8 mouse cellular contexts compared by ENCODE assay signal in the genomic region with DNA sequence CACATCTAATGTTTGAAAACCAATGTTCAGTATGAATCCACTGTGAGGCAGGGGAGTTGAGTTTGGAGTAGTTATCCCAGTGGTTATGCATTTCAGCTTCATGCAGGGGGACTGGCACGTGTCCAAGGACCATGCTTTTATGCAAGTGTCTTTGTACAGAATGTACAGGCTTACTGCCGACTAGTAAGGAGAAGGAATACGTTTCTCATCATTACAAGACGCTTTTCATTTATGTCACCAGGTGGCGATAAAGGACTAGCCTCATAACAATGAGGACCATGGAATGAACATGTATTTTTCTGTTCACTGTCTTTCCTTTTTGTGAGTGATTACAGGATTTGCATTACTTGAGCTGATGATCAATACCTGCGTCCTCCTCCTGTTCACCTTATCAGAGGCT.
A peak's percentile ranks its signal among the peaks of the same experiment; 100 is the strongest.
DNase-seq lines count a peak whose midpoint lies in the region; ATAC-seq lines count a peak whose summit lies in the region.

No protein-coding gene starts in this region.

- no peak overlapping the region for H3K9ac ChIP-seq in midbrain, embryonic 11.5 days (ENCODE audit: low read length)
- H3K9ac ChIP-seq in forebrain, embryonic 13.5 days = no peak overlapping the region
- no peak overlapping the region for H3K9ac ChIP-seq in kidney, embryonic 15.5 days
- H3K9ac ChIP-seq in limb, embryonic 13.5 days = no peak overlapping the region
- H3K9ac ChIP-seq in neural tube, embryonic 11.5 days (ENCODE audit: low read length) = no peak overlapping the region

- no peaks in the 10 kb centered on the region for H3K27me3 ChIP-seq in midbrain, embryonic 11.5 days (ENCODE audit: control insufficient read depth, insufficient read depth, low read length)
- H3K27me3 ChIP-seq in midbrain, embryonic 10.5 days (ENCODE audit: low read depth, poor library complexity, severe bottlenecking) = no peaks in the 10 kb centered on the region
- H3K27me3 ChIP-seq in forebrain, embryonic 13.5 days = no peaks in the 10 kb centered on the region
- no peaks in the 10 kb centered on the region for H3K27me3 ChIP-seq in kidney, embryonic 15.5 days
- no peaks in the 10 kb centered on the region for H3K27me3 ChIP-seq in limb, embryonic 13.5 days
- no peaks in the 10 kb centered on the region for H3K27me3 ChIP-seq in neural tube, embryonic 11.5 days (ENCODE audit: control insufficient read depth, insufficient read depth, low read length)

- peak; percentile 79 for ATAC-seq in midbrain, embryonic 11.5 days (ENCODE audit: low FRiP score)
- ATAC-seq in forebrain, embryonic 13.5 days = peak; percentile 87
- ATAC-seq in kidney, embryonic 15.5 days (replicated peaks; ENCODE audit: low FRiP score) = peak; percentile 76
- ATAC-seq in limb, embryonic 13.5 days (ENCODE audit: low FRiP score, low read depth) = peak; percentile 69; the same call in 1 of the 2 replicates
- peak; percentile 64; the same call in 1 of the 2 replicates for ATAC-seq in neural tube, embryonic 11.5 days (ENCODE audit: insufficient read depth, low FRiP score, low TSS enrichment)

- H3K27ac ChIP-seq in midbrain, embryonic 11.5 days (ENCODE audit: low read depth, low read length) = no peak overlapping the region
- no peak overlapping the region for H3K27ac ChIP-seq in midbrain, embryonic 10.5 days (replicated peaks)
- H3K27ac ChIP-seq in forebrain, embryonic 13.5 days = no peak overlapping the region
- no peak overlapping the region for H3K27ac ChIP-seq in kidney, embryonic 15.5 days
- H3K27ac ChIP-seq in limb, embryonic 13.5 days = no peak overlapping the region
- H3K27ac ChIP-seq in neural tube, embryonic 11.5 days (ENCODE audit: low read depth, low read length) = no peak overlapping the region

- no peak overlapping the region for H3K4me3 ChIP-seq in midbrain, embryonic 11.5 days (ENCODE audit: low read depth, low read length)
- H3K4me3 ChIP-seq in midbrain, embryonic 10.5 days = no peak overlapping the region
- no peak overlapping the region for H3K4me3 ChIP-seq in forebrain, embryonic 13.5 days
- H3K4me3 ChIP-seq in kidney, embryonic 15.5 days (replicated peaks) = no peak overlapping the region
- H3K4me3 ChIP-seq in limb, embryonic 13.5 days = no peak overlapping the region
- H3K4me3 ChIP-seq in neural tube, embryonic 11.5 days (ENCODE audit: low read depth, low read length) = no peak overlapping the region

- WGBS in midbrain, embryonic 11.5 days = 28% methylated on average over 6 of the region's 6 CpGs
- 33% methylated on average over 6 of the region's 6 CpGs for WGBS in midbrain, embryonic 10.5 days
- 12% methylated on average over 6 of the region's 6 CpGs for WGBS in forebrain, embryonic 13.5 days
- 18% methylated on average over 6 of the region's 6 CpGs for WGBS in kidney, embryonic 15.5 days
- 21% methylated on average over 6 of the region's 6 CpGs for WGBS in limb, embryonic 13.5 days
- WGBS in neural tube, embryonic 11.5 days = 35% methylated on average over 6 of the region's 6 CpGs

- peak; percentile 94 for DNase-seq in midbrain, embryonic 11.5 days (ENCODE audit: low spot score, missing footprints)
- no peak for DNase-seq in midbrain, embryonic 10.5 days (ENCODE audit: low spot score)
- peak; percentile 61 for DNase-seq in brain, embryonic 18.5 days (ENCODE audit: low read depth, low spot score)
- DNase-seq in neural tube, embryonic 11.5 days (ENCODE audit: low spot score) = peak; percentile 56
- DNase-seq in urinary bladder, postnatal 25 days (ENCODE audit: low spot score) = no peak

- H3K36me3 ChIP-seq in midbrain, embryonic 11.5 days (ENCODE audit: control insufficient read depth, insufficient read depth, low read length) = no peaks in the 10 kb centered on the region
- H3K36me3 ChIP-seq in midbrain, embryonic 10.5 days = no peaks in the 10 kb centered on the region; the same call in 1 of the 2 replicates
- no peaks in the 10 kb centered on the region for H3K36me3 ChIP-seq in forebrain, embryonic 13.5 days (ENCODE audit: poor library complexity, severe bottlenecking)
- H3K36me3 ChIP-seq in kidney, embryonic 15.5 days = peaks cover 5% of the 10 kb centered on the region
- H3K36me3 ChIP-seq in limb, embryonic 13.5 days = peaks cover 6% of the 10 kb centered on the region
- no peaks in the 10 kb centered on the region for H3K36me3 ChIP-seq in neural tube, embryonic 11.5 days (ENCODE audit: control insufficient read depth, insufficient read depth, low read length)

- H3K4me2 ChIP-seq in midbrain, embryonic 11.5 days = no peak overlapping the region
- no peak overlapping the region for H3K4me2 ChIP-seq in forebrain, embryonic 13.5 days
- H3K4me2 ChIP-seq in kidney, embryonic 15.5 days = no peak overlapping the region
- no peak overlapping the region for H3K4me2 ChIP-seq in limb, embryonic 13.5 days (replicated peaks)
- H3K4me2 ChIP-seq in neural tube, embryonic 11.5 days (ENCODE audit: low read depth) = no peak overlapping the region

- no peaks in the 10 kb centered on the region for H3K9me3 ChIP-seq in midbrain, embryonic 11.5 days (ENCODE audit: control insufficient read depth, low read length)
- H3K9me3 ChIP-seq in midbrain, embryonic 10.5 days (replicated peaks) = no peaks in the 10 kb centered on the region
- H3K9me3 ChIP-seq in forebrain, embryonic 13.5 days (replicated peaks) = no peaks in the 10 kb centered on the region
- no peaks in the 10 kb centered on the region for H3K9me3 ChIP-seq in kidney, embryonic 15.5 days (replicated peaks)
- no peaks in the 10 kb centered on the region for H3K9me3 ChIP-seq in limb, embryonic 13.5 days
- no peaks in the 10 kb centered on the region for H3K9me3 ChIP-seq in neural tube, embryonic 11.5 days (ENCODE audit: control insufficient read depth, low read length)

- no peaks in the 10 kb centered on the region for H3K4me1 ChIP-seq in midbrain, embryonic 11.5 days (ENCODE audit: control insufficient read depth, insufficient read depth, low read length)
- H3K4me1 ChIP-seq in midbrain, embryonic 10.5 days = no peaks in the 10 kb centered on the region
- H3K4me1 ChIP-seq in forebrain, embryonic 13.5 days = no peaks in the 10 kb centered on the region
- H3K4me1 ChIP-seq in kidney, embryonic 15.5 days = no peaks in the 10 kb centered on the region
- no peaks in the 10 kb centered on the region for H3K4me1 ChIP-seq in limb, embryonic 13.5 days
- H3K4me1 ChIP-seq in neural tube, embryonic 11.5 days (ENCODE audit: control insufficient read depth, insufficient read depth, low read length) = no peaks in the 10 kb centered on the region

Comparison
In these comparisons a context has a peak if more than half of its experiments do, and no peak if none do; other contexts are left out.
1. DNase-seq: peak in midbrain, embryonic 11.5 days (single experiment), brain, embryonic 18.5 days (single experiment) and neural tube, embryonic 11.5 days (single experiment); none in midbrain, embryonic 10.5 days (single experiment) and urinary bladder, postnatal 25 days (single experiment).
2. Peak in every context shown above with its lines, with median percentiles within 50 percentile points of each other: ATAC-seq.